Mouse (Mus musculus) hindbrain, embryonic 12.5 days (tissue): ENCODE measurements at regions not wholly inside any gene's neighbourhood (a gene's known extent, or its start where the extent isn't known, plus 50 kb on each side); places are given as distances from the start of the nearest gene placed in this dataset.

Experiments used
- ATAC-seq: fragments of 200-750 bp; cut with Nextera tagmentation; 2 replicates; pipeline ENCODE4 v1.8.0; 2017; ENCODE audit warnings: moderate TSS enrichment; ENCODE audit not compliant: low FRiP score
- H3K27ac ChIP-seq: fragments of 300-500 bp; sonication (generic); 2 replicates; pipeline ENCODE4 v1.5.1; 2016; ENCODE audit warnings: mild to moderate bottlenecking
- H3K27me3 ChIP-seq: fragments of 300-500 bp; sonication (generic); 2 replicates; pipeline ENCODE4 v1.6.1; 2016; ENCODE audit warnings: mild to moderate bottlenecking
- H3K36me3 ChIP-seq: fragments of 300-500 bp; sonication (generic); 2 replicates; pipeline ENCODE4 v1.6.1; 2016; ENCODE audit warnings: mild to moderate bottlenecking
- H3K4me1 ChIP-seq: fragments of 300-500 bp; sonication (generic); 2 replicates; pipeline ENCODE4 v1.6.1; 2016
- H3K4me2 ChIP-seq: fragments of 300-500 bp; sonication (generic); replicated peaks from 2 replicates; pipeline ENCODE4 v1.6.1; 2016; ENCODE audit warnings: mild to moderate bottlenecking
- H3K4me3 ChIP-seq: fragments of 300-500 bp; sonication (generic); 2 replicates; pipeline ENCODE4 v1.5.1; 2016; ENCODE audit warnings: mild to moderate bottlenecking
- H3K9ac ChIP-seq: fragments of 300-500 bp; sonication (generic); 2 replicates; pipeline ENCODE4 v1.6.1; 2016; ENCODE audit warnings: mild to moderate bottlenecking, moderate library complexity
- H3K9me3 ChIP-seq: fragments of 300-500 bp; sonication (generic); replicated peaks from 2 replicates; pipeline ENCODE4 v1.6.1; 2016; ENCODE audit warnings: mild to moderate bottlenecking
- WGBS: fragments of 180-500 bp; shearing (Covaris S2); methylation state at CpG from one replicate; pipeline ENCODE4 v1.1.7; 2016; 5-methylcytosine and 5-hydroxymethylcytosine counted together

GRCm38 (mm10) chr5:51816258-51816657 is 248.7 kb upstream of the Ppargc1a start:
- Histone ChIP-seq H3K4me2 (no peak overlapping the region), H3K4me3 (no peak overlapping the region), H3K36me3 (no peaks in the 10 kb centered on the region), H3K9me3 (no peaks in the 10 kb centered on the region), H3K27ac (no peak overlapping the region), H3K4me1 (no peaks in the 10 kb centered on the region), H3K27me3 (no peaks in the 10 kb centered on the region), H3K9ac (no peak overlapping the region)
- WGBS: 77% methylated on average over 2 of the region's 2 CpGs
- no peak for ATAC-seq

GRCm38 (mm10) chr5:51811728-51812127 is 244.2 kb upstream of the Ppargc1a start:
- Histone ChIP-seq H3K9me3 (no peaks in the 10 kb centered on the region), H3K36me3 (no peaks in the 10 kb centered on the region), H3K27me3 (no peaks in the 10 kb centered on the region), H3K27ac (no peak overlapping the region), H3K4me3 (no peak overlapping the region), H3K4me2 (no peak overlapping the region), H3K9ac (no peak overlapping the region), H3K4me1 (no peaks in the 10 kb centered on the region)
- WGBS: 88% methylated on average over 2 of the region's 2 CpGs
- no peak for ATAC-seq

- Histone ChIP-seq H3K9me3 (no peaks in the 10 kb centered on the region), H3K27me3 (no peaks in the 10 kb centered on the region), H3K9ac (no peak overlapping the region), H3K4me2 (no peak overlapping the region), H3K36me3 (no peaks in the 10 kb centered on the region), H3K4me1 (no peaks in the 10 kb centered on the region), H3K4me3 (no peak overlapping the region), H3K27ac (no peak overlapping the region)
- 85% methylated on average over 8 of the region's 8 CpGs for WGBS
- ATAC-seq: no peak
Observed at GRCm38 (mm10) chr5:51801486-51801885, 234.0 kb upstream of the Ppargc1a start.

GRCm38 (mm10) chr5:51799371-51800035 is 232.0 kb upstream of the Ppargc1a start:
- WGBS: 88% methylated on average over 6 of the region's 6 CpGs
- no peak for ATAC-seq
- no peak overlapping the region for H3K4me2 ChIP-seq

GRCm38 (mm10) chr5:51794097-51794496 is 226.6 kb upstream of the Ppargc1a start:
- no peaks in the 10 kb centered on the region for H3K36me3 ChIP-seq
- H3K4me2 ChIP-seq: no peak overlapping the region
- 0 out of 2 replicates have a peak, but pooled peaks have one; percentile 6 for ATAC-seq
- no peaks in the 10 kb centered on the region for H3K4me1 ChIP-seq
- H3K9ac ChIP-seq: no peak overlapping the region
- H3K27me3 ChIP-seq: no peaks in the 10 kb centered on the region
- H3K27ac ChIP-seq: no peak overlapping the region
- no peaks in the 10 kb centered on the region for H3K9me3 ChIP-seq
- no peak overlapping the region for H3K4me3 ChIP-seq
- WGBS: 49% methylated on average over 6 of the region's 6 CpGs

More at GRCm38 (mm10) chr5:51799371-51800035, 232.0 kb upstream of the Ppargc1a start:
- Histone ChIP-seq H3K27ac (no peak overlapping the region), H3K36me3 (no peaks in the 10 kb centered on the region), H3K9ac (no peak overlapping the region), H3K4me1 (no peaks in the 10 kb centered on the region), H3K4me3 (no peak overlapping the region), H3K9me3 (no peaks in the 10 kb centered on the region), H3K27me3 (no peaks in the 10 kb centered on the region)

- 70% methylated on average over 2 of the region's 2 CpGs for WGBS
- H3K36me3 ChIP-seq: no peaks in the 10 kb centered on the region
- no peaks in the 10 kb centered on the region for H3K4me1 ChIP-seq
- no peak overlapping the region for H3K9ac ChIP-seq
- no peak overlapping the region for H3K4me2 ChIP-seq
- ATAC-seq: no peak
- H3K27me3 ChIP-seq: no peaks in the 10 kb centered on the region
- no peak overlapping the region for H3K4me3 ChIP-seq
- H3K9me3 ChIP-seq: no peaks in the 10 kb centered on the region
- no peak overlapping the region for H3K27ac ChIP-seq
Observed at GRCm38 (mm10) chr5:51792950-51793349, 225.4 kb upstream of the Ppargc1a start.

GRCm38 (mm10) chr5:51788768-51789167 is 221.2 kb upstream of the Ppargc1a start:
- no peaks in the 10 kb centered on the region for H3K27me3 ChIP-seq
- no peak overlapping the region for H3K27ac ChIP-seq
- 61% methylated on average over 6 of the region's 6 CpGs for WGBS
- ATAC-seq: no peak
- no peak overlapping the region for H3K9ac ChIP-seq
- H3K4me3 ChIP-seq: no peak overlapping the region
- H3K36me3 ChIP-seq: no peaks in the 10 kb centered on the region
- H3K9me3 ChIP-seq: no peaks in the 10 kb centered on the region
- H3K4me1 ChIP-seq: no peaks in the 10 kb centered on the region
- H3K4me2 ChIP-seq: no peak overlapping the region

- Histone ChIP-seq H3K9ac (no peak overlapping the region), H3K4me1 (no peaks in the 10 kb centered on the region), H3K36me3 (no peaks in the 10 kb centered on the region), H3K9me3 (no peaks in the 10 kb centered on the region), H3K4me2 (no peak overlapping the region), H3K27ac (no peak overlapping the region), H3K4me3 (no peak overlapping the region), H3K27me3 (no peaks in the 10 kb centered on the region)
- WGBS: 81% methylated on average over 5 of the region's 5 CpGs
- ATAC-seq: no peak
Observed at GRCm38 (mm10) chr5:51783523-51783922, 216.0 kb upstream of the Ppargc1a start.

- Histone ChIP-seq H3K4me1 (no peaks in the 10 kb centered on the region), H3K36me3 (no peaks in the 10 kb centered on the region), H3K27ac (no peak overlapping the region), H3K27me3 (no peaks in the 10 kb centered on the region), H3K9ac (no peak overlapping the region), H3K4me3 (no peak overlapping the region), H3K4me2 (no peak overlapping the region), H3K9me3 (no peaks in the 10 kb centered on the region)
- 92% methylated on average over 9 of the region's 9 CpGs for WGBS
- ATAC-seq: no peak
Observed at GRCm38 (mm10) chr5:51783099-51783498, 215.6 kb upstream of the Ppargc1a start.

GRCm38 (mm10) chr5:51775502-51776145 is 208.1 kb upstream of the Ppargc1a start:
- no peak overlapping the region for H3K4me2 ChIP-seq
- H3K9ac ChIP-seq: no peak overlapping the region
- H3K27me3 ChIP-seq: no peaks in the 10 kb centered on the region
- no peak overlapping the region for H3K4me3 ChIP-seq
- no peak for ATAC-seq
- H3K36me3 ChIP-seq: no peaks in the 10 kb centered on the region
- WGBS: 93% methylated on average over 9 of the region's 9 CpGs
- no peaks in the 10 kb centered on the region for H3K9me3 ChIP-seq
- no peaks in the 10 kb centered on the region for H3K4me1 ChIP-seq
- no peak overlapping the region for H3K27ac ChIP-seq

GRCm38 (mm10) chr5:51771655-51772054 is 204.1 kb upstream of the Ppargc1a start:
- H3K27ac ChIP-seq: no peak overlapping the region
- H3K4me2 ChIP-seq: no peak overlapping the region
- no peak for ATAC-seq
- H3K9ac ChIP-seq: no peak overlapping the region
- WGBS: 82% methylated on average over 2 of the region's 2 CpGs
- H3K27me3 ChIP-seq: no peaks in the 10 kb centered on the region
- H3K4me3 ChIP-seq: no peak overlapping the region
- no peaks in the 10 kb centered on the region for H3K36me3 ChIP-seq
- no peaks in the 10 kb centered on the region for H3K9me3 ChIP-seq
- no peaks in the 10 kb centered on the region for H3K4me1 ChIP-seq

- WGBS: 89% methylated on average over 3 of the region's 3 CpGs
- Histone ChIP-seq H3K4me2 (no peak overlapping the region), H3K9ac (no peak overlapping the region), H3K4me3 (no peak overlapping the region), H3K27ac (no peak overlapping the region), H3K4me1 (no peaks in the 10 kb centered on the region), H3K36me3 (no peaks in the 10 kb centered on the region), H3K27me3 (no peaks in the 10 kb centered on the region), H3K9me3 (no peaks in the 10 kb centered on the region)
- no peak for ATAC-seq
Observed at GRCm38 (mm10) chr5:51766111-51766510, 198.6 kb upstream of the Ppargc1a start.

- Histone ChIP-seq H3K36me3 (no peaks in the 10 kb centered on the region), H3K9ac (no peak overlapping the region), H3K4me3 (no peak overlapping the region), H3K4me1 (no peaks in the 10 kb centered on the region), H3K27me3 (no peaks in the 10 kb centered on the region), H3K4me2 (no peak overlapping the region), H3K9me3 (no peaks in the 10 kb centered on the region), H3K27ac (no peak overlapping the region)
- no peak for ATAC-seq
- 86% methylated on average over 7 of the region's 7 CpGs for WGBS
Observed at GRCm38 (mm10) chr5:51764416-51764815, 196.9 kb upstream of the Ppargc1a start.
